Mouse (Mus musculus) heart, embryonic 14.5 days (tissue): Measurements from ENCODE around the gene Elfn1. TPM values are rescaled to one million over a fixed set of nuclear protein-coding genes. Genes with fewer than 3 reads are reported as not detected.

Experiments used
- ATAC-seq: fragments of 200-750 bp; cut with Nextera tagmentation; 2 replicates; pipeline ENCODE4 v1.8.0; 2017; ENCODE audit warnings: low read depth, moderate TSS enrichment; ENCODE audit not compliant: insufficient number of reproducible peaks, insufficient read depth, low FRiP score
- H3K27ac ChIP-seq, 2 experiments: fragments of 200-500 bp in 1 of 2; fragments of 300-500 bp in 1 of 2; sonication (generic) in 1 of 2; replicated peaks in 1 of 2; 2 replicates each; pipeline ENCODE4 v1.5.1; 2012 to 2014; ENCODE audit warnings: low read depth in 2 of 2, low read length in 2 of 2, control low read depth in 1 of 2, mild to moderate bottlenecking in 1 of 2, mixed read lengths in 1 of 2; ENCODE audit not compliant: control insufficient read depth in 1 of 2, insufficient read depth in 1 of 2
- H3K27me3 ChIP-seq: fragments of 300-500 bp; sonication (generic); 2 replicates; pipeline ENCODE4 v1.6.1; 2014; ENCODE audit warnings: mild to moderate bottlenecking, low read length, control low read depth; ENCODE audit not compliant: control insufficient read depth, insufficient read depth
- H3K36me3 ChIP-seq: fragments of 300-500 bp; sonication (generic); 2 replicates; pipeline ENCODE4 v1.6.1; 2014; ENCODE audit warnings: mild to moderate bottlenecking, control low read depth, low read length, mixed read lengths; ENCODE audit not compliant: control insufficient read depth, insufficient read depth
- H3K4me1 ChIP-seq, 2 experiments: fragments of 200-500 bp in 1 of 2; fragments of 300-500 bp in 1 of 2; sonication (generic) in 1 of 2; 2 replicates each; pipeline ENCODE4 v1.6.1; 2012 to 2014; ENCODE audit warnings: low read length in 2 of 2, control low read depth in 1 of 2, mixed read lengths in 1 of 2; ENCODE audit not compliant: control insufficient read depth in 2 of 2, insufficient read depth in 2 of 2
- H3K4me2 ChIP-seq: fragments of 300-500 bp; sonication (generic); 2 replicates; pipeline ENCODE4 v1.6.1; 2014; ENCODE audit warnings: mild to moderate bottlenecking, low read length
- H3K4me3 ChIP-seq, 2 experiments: fragments of 200-500 bp in 1 of 2; fragments of 300-500 bp in 1 of 2; sonication (generic) in 1 of 2; 2 replicates each; pipeline ENCODE4 v1.5.1; 2012 to 2014; ENCODE audit warnings: low read length in 2 of 2, mild to moderate bottlenecking in 2 of 2, control low read depth in 1 of 2, low read depth in 1 of 2, moderate library complexity in 1 of 2; ENCODE audit not compliant: control insufficient read depth in 1 of 2, insufficient read depth in 1 of 2
- H3K9ac ChIP-seq: fragments of 300-500 bp; sonication (generic); 2 replicates; pipeline ENCODE4 v1.6.1; 2014; ENCODE audit warnings: mild to moderate bottlenecking, low read length
- H3K9me3 ChIP-seq: fragments of 300-500 bp; sonication (generic); 2 replicates; pipeline ENCODE4 v1.6.1; 2016; ENCODE audit warnings: low read length, control low read depth; ENCODE audit not compliant: control insufficient read depth
- WGBS: fragments of 180-500 bp; shearing (Covaris S2); extraction: QIAGEN DNeasy Blood & Tissue Kit; methylation state at CpG from one replicate; pipeline ENCODE4 v1.1.7; 2014; 5-methylcytosine and 5-hydroxymethylcytosine counted together
- polyA plus RNA-seq: library from polyadenylated mRNA; unstranded; fragments of >200 nt; fragmentation: Nextera tagmentation; extraction: Ambion mirVana; gene quantifications from 2 replicates; pipeline ENCODE4 v1.2.1, GENCODE M21; 2014

Elfn1 gene
- polyA plus RNA-seq, 1 experiment from 2014 or later, result not detected

- Histone ChIP-seq H3K4me3 (no peak overlapping the region), H3K27ac (no peak overlapping the region), H3K27me3 (no peaks in the 10 kb centered on the region), H3K36me3 (no peaks in the 10 kb centered on the region), H3K9me3 (no peaks in the 10 kb centered on the region), H3K4me2 (no peak overlapping the region), H3K9ac (no peak overlapping the region), H3K4me1 (peaks cover 0 to 2% of the 10 kb centered on the region in 2 experiments; a peak in 1 of 4 replicates)
- ATAC-seq, result no peak
- WGBS, result 66% methylated on average over 11 of the region's 11 CpGs
These were observed 42.3 kb downstream of the Elfn1 start for GRCm38 (mm10) chr5:139949975-139950578.

- 20% methylated on average over 10 of the region's 10 CpGs for WGBS
These were observed 49.1 kb downstream of the Elfn1 start for GRCm38 (mm10) chr5:139956859-139957258.

GRCm38 (mm10) chr5:139959741-139960140, 52.0 kb downstream of the Elfn1 start:
- 78% methylated on average over 4 of the region's 4 CpGs for WGBS
- no peak overlapping the region for H3K4me2 ChIP-seq
- no peak for ATAC-seq

More at GRCm38 (mm10) chr5:139956859-139957258, 49.1 kb downstream of the Elfn1 start:
- no peak for ATAC-seq
- Histone ChIP-seq H3K4me2 (peak overlapping the region; percentile 18; the same call in 1 of the 2 replicates), H3K4me3 (no peak overlapping the region), H3K4me1 (peaks cover 0 to 7% of the 10 kb centered on the region in 2 experiments; a peak in 1 of 4 replicates), H3K27me3 (0 out of 2 replicates have a peak, but pooled peaks cover 8% of the 10 kb centered on the region), H3K9ac (no peak overlapping the region), H3K36me3 (no peaks in the 10 kb centered on the region), H3K27ac (no peak overlapping the region), H3K9me3 (no peaks in the 10 kb centered on the region)

GRCm38 (mm10) chr5:139964391-139964790, 56.6 kb downstream of the Elfn1 start:
- Histone ChIP-seq H3K4me2 (no peak overlapping the region), H3K27ac (no peak overlapping the region), H3K27me3 (peaks cover 7% of the 10 kb centered on the region; the same call in 1 of the 2 replicates), H3K36me3 (no peaks in the 10 kb centered on the region), H3K4me3 (no peak overlapping the region), H3K9me3 (no peaks in the 10 kb centered on the region), H3K9ac (no peak overlapping the region), H3K4me1 (no peaks in the 10 kb centered on the region)
- 49% methylated on average over 5 of the region's 5 CpGs for WGBS
- ATAC-seq, result no peak

More at GRCm38 (mm10) chr5:139959741-139960140, 52.0 kb downstream of the Elfn1 start:
- H3K4me1 ChIP-seq, result peaks cover 0 to 5% of the 10 kb centered on the region in 2 experiments; a peak in 1 of 4 replicates
- no peaks in the 10 kb centered on the region for H3K36me3 ChIP-seq
- H3K27ac ChIP-seq, result no peak overlapping the region
- H3K4me3 ChIP-seq, result no peak overlapping the region
- H3K9me3 ChIP-seq, result no peaks in the 10 kb centered on the region
- H3K9ac ChIP-seq, result no peak overlapping the region
- H3K27me3 ChIP-seq, result 0 out of 2 replicates have a peak, but pooled peaks cover 8% of the 10 kb centered on the region

- Histone ChIP-seq H3K9me3 (no peaks in the 10 kb centered on the region), H3K27ac (no peak overlapping the region), H3K36me3 (no peaks in the 10 kb centered on the region), H3K9ac (no peak overlapping the region), H3K4me2 (no peak overlapping the region), H3K4me3 (no peak overlapping the region), H3K4me1 (no peaks in the 10 kb centered on the region), H3K27me3 (peaks cover 12% of the 10 kb centered on the region)
- no peak for ATAC-seq
- WGBS, result 76% methylated on average over 14 of the region's 14 CpGs
These were observed 57.9 kb downstream of the Elfn1 start for GRCm38 (mm10) chr5:139965596-139965995.

- H3K4me3 ChIP-seq, result no peak overlapping the region
- H3K9ac ChIP-seq, result no peak overlapping the region
- no peak for ATAC-seq
- 69% methylated on average over 14 of the region's 14 CpGs for WGBS
- no peaks in the 10 kb centered on the region for H3K36me3 ChIP-seq
- peaks cover 44% of the 10 kb centered on the region for H3K27me3 ChIP-seq
- no peaks in the 10 kb centered on the region for H3K9me3 ChIP-seq
- no peaks in the 10 kb centered on the region for H3K4me1 ChIP-seq
- no peak overlapping the region for H3K27ac ChIP-seq
- no peak overlapping the region for H3K4me2 ChIP-seq
These were observed 61.6 kb downstream of the Elfn1 start for GRCm38 (mm10) chr5:139969151-139969948.

GRCm38 (mm10) chr5:139970186-139970631, 62.5 kb downstream of the Elfn1 start:
- ATAC-seq, result no peak
- 49% methylated on average over 12 of the region's 12 CpGs for WGBS

More at GRCm38 (mm10) chr5:139970186-139970631, 62.5 kb downstream of the Elfn1 start:
- Histone ChIP-seq H3K4me2 (no peak overlapping the region), H3K4me1 (no peaks in the 10 kb centered on the region), H3K27me3 (peaks cover 44% of the 10 kb centered on the region), H3K9ac (no peak overlapping the region), H3K9me3 (no peaks in the 10 kb centered on the region), H3K4me3 (no peak overlapping the region), H3K27ac (no peak overlapping the region), H3K36me3 (no peaks in the 10 kb centered on the region)
